Mouse (Mus musculus) midbrain, embryonic 15.5 days (tissue): ENCODE measurements around the gene Bbc3. TPM values are rescaled to one million over a fixed set of nuclear protein-coding genes. Genes with fewer than 3 reads are reported as not detected.

Experiments used
- ATAC-seq: fragments of 200-750 bp; cut with Nextera tagmentation; replicated peaks from 2 replicates; pipeline ENCODE4 v1.8.0; 2017; ENCODE audit warnings: moderate TSS enrichment
- H3K27ac ChIP-seq: fragments of 300-500 bp; sonication (generic); 2 replicates; pipeline ENCODE4 v1.5.1; 2015; ENCODE audit warnings: mild to moderate bottlenecking, inconsistent platforms
- H3K27me3 ChIP-seq: fragments of 300-500 bp; sonication (generic); replicated peaks from 2 replicates; pipeline ENCODE4 v1.6.1; 2015; ENCODE audit warnings: inconsistent platforms
- H3K36me3 ChIP-seq: fragments of 300-500 bp; sonication (generic); replicated peaks from 2 replicates; pipeline ENCODE4 v1.6.1; 2015; ENCODE audit warnings: inconsistent platforms
- H3K4me1 ChIP-seq: fragments of 300-500 bp; sonication (generic); 2 replicates; pipeline ENCODE4 v1.6.1; 2015; ENCODE audit warnings: inconsistent platforms
- H3K4me2 ChIP-seq: fragments of 300-500 bp; sonication (generic); 2 replicates; pipeline ENCODE4 v1.6.1; 2015; ENCODE audit warnings: inconsistent platforms, mild to moderate bottlenecking, moderate library complexity
- H3K4me3 ChIP-seq: fragments of 300-500 bp; sonication (generic); 2 replicates; pipeline ENCODE4 v1.5.1; 2015; ENCODE audit warnings: mild to moderate bottlenecking, inconsistent platforms
- H3K9ac ChIP-seq: fragments of 300-500 bp; sonication (generic); 2 replicates; pipeline ENCODE4 v1.6.1; 2015; ENCODE audit warnings: mild to moderate bottlenecking, inconsistent platforms
- H3K9me3 ChIP-seq: fragments of 300-500 bp; sonication (generic); 2 replicates; pipeline ENCODE4 v1.6.1; 2016; ENCODE audit warnings: inconsistent platforms
- WGBS: fragments of 180-500 bp; shearing (Covaris S2); methylation state at CpG from one replicate; pipeline ENCODE4 v1.1.7; 2015; ENCODE audit warnings: mixed read lengths; 5-methylcytosine and 5-hydroxymethylcytosine counted together
- polyA plus RNA-seq: library from polyadenylated mRNA; unstranded; fragments of >200 nt; fragmentation: Nextera tagmentation; extraction: Ambion mirVana; gene quantifications from 2 replicates; pipeline ENCODE4 v1.2.1, GENCODE M21; 2015

Gene Bbc3
- polyA plus RNA-seq, 1 experiment from 2014 or later = 35.0 TPM

- ATAC-seq = no peak
- Histone ChIP-seq H3K27ac (no peak overlapping the region), H3K9me3 (no peaks in the 10 kb centered on the region), H3K4me1 (peaks cover 31% of the 10 kb centered on the region), H3K4me3 (no peak overlapping the region), H3K4me2 (no peak overlapping the region), H3K36me3 (peaks cover 16% of the 10 kb centered on the region; the same call in 1 of the 2 replicates), H3K9ac (no peak overlapping the region), H3K27me3 (no peaks in the 10 kb centered on the region)
- WGBS = 92% methylated on average over 10 of the region's 10 CpGs
These were observed 33.0 kb upstream of the Bbc3 start for GRCm38 (mm10) chr7:16274922-16275890.

GRCm38 (mm10) chr7:16280721-16281120, 27.5 kb upstream of the Bbc3 start:
- Histone ChIP-seq H3K27ac (no peak overlapping the region), H3K36me3 (peaks cover 33% of the 10 kb centered on the region; the same call in 1 of the 2 replicates), H3K4me2 (no peak overlapping the region), H3K9ac (no peak overlapping the region), H3K9me3 (no peaks in the 10 kb centered on the region), H3K4me1 (peaks cover 8% of the 10 kb centered on the region), H3K4me3 (no peak overlapping the region), H3K27me3 (no peaks in the 10 kb centered on the region)
- no peak for ATAC-seq
- WGBS = 86% methylated on average over 11 of the region's 11 CpGs

DNA sequence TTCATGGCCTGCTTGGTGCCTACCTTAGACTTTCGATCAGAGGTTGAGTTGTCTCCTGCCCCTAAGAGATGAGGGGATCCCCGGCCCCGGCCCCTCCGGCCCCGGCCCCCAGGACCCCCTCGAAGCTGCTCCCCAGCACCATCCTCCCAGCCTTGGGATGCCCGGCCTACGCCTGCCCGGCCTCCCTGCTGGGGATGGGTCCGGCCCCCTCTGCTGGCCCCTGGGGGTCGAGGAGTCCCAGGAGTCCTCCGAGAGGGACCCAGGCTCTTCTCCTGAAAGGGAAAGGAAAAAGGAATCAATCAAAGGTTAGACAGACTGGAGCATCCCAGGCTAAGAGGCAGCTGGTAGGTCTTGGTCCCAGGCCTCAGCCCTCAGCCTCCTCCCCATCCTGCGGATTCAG, 25.9 kb upstream of the Bbc3 start:
- H3K36me3 ChIP-seq = peaks cover 33% of the 10 kb centered on the region; the same call in 1 of the 2 replicates
- H3K4me2 ChIP-seq = no peak overlapping the region
- H3K27me3 ChIP-seq = no peaks in the 10 kb centered on the region
- H3K27ac ChIP-seq = no peak overlapping the region
- no peaks in the 10 kb centered on the region for H3K9me3 ChIP-seq
- H3K4me3 ChIP-seq = no peak overlapping the region
- H3K4me1 ChIP-seq = peaks cover 11% of the 10 kb centered on the region
- H3K9ac ChIP-seq = no peak overlapping the region
- no peak for ATAC-seq
- 89% methylated on average over 13 of the region's 13 CpGs for WGBS

DNA sequence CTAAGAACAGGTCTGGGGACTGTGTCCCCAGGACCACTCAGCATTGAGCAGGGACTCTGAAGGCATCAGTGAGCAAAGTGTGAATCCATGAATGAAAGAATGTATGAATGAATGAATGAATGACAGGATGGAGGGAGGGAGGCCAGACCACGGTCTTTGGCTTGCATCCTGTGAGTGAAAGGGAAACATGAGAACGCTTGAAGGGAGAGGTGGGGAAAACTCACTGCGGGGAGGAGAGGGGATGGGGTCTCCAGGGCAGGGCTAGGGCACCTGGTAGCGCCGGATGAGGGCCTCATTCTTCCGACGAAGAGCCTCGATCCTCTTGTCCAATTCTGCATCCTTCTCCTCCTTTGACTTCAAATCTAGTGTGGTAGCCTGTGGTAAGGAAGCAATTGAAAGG, 24.2 kb upstream of the Bbc3 start:
- Histone ChIP-seq H3K36me3 (peaks cover 24% of the 10 kb centered on the region; the same call in 1 of the 2 replicates), H3K27ac (no peak overlapping the region), H3K9me3 (no peaks in the 10 kb centered on the region), H3K4me3 (no peak overlapping the region), H3K9ac (no peak overlapping the region), H3K4me1 (peaks cover 11% of the 10 kb centered on the region), H3K4me2 (no peak overlapping the region), H3K27me3 (no peaks in the 10 kb centered on the region)
- no peak for ATAC-seq
- WGBS = 88% methylated on average over 8 of the region's 8 CpGs

GRCm38 (mm10) chr7:16284904-16285303, 23.3 kb upstream of the Bbc3 start:
- H3K27me3 ChIP-seq = no peaks in the 10 kb centered on the region
- peaks cover 23% of the 10 kb centered on the region; the same call in 1 of the 2 replicates for H3K36me3 ChIP-seq
- no peak overlapping the region for H3K9ac ChIP-seq
- no peak for ATAC-seq
- no peaks in the 10 kb centered on the region for H3K9me3 ChIP-seq
- H3K4me1 ChIP-seq = peaks cover 11% of the 10 kb centered on the region
- peak overlapping the region; percentile 57; the same call in 1 of the 2 replicates for H3K4me2 ChIP-seq
- no peak overlapping the region for H3K4me3 ChIP-seq
- WGBS = 73% methylated on average over 9 of the region's 9 CpGs
- H3K27ac ChIP-seq = no peak overlapping the region

GRCm38 (mm10) chr7:16285450-16286025, 22.7 kb upstream of the Bbc3 start:
- Histone ChIP-seq H3K36me3 (peaks cover 21% of the 10 kb centered on the region; the same call in 1 of the 2 replicates), H3K9me3 (no peaks in the 10 kb centered on the region), H3K4me3 (peak overlapping the region; percentile 63), H3K27me3 (no peaks in the 10 kb centered on the region), H3K4me2 (peak overlapping the region; percentile 57), H3K27ac (peak overlapping the region; percentile 93; the same call in 1 of the 2 replicates), H3K9ac (no peak overlapping the region), H3K4me1 (peaks cover 11% of the 10 kb centered on the region)
- peak; percentile 44 for ATAC-seq
- WGBS = 4% methylated on average over 14 of the region's 14 CpGs

DNA sequence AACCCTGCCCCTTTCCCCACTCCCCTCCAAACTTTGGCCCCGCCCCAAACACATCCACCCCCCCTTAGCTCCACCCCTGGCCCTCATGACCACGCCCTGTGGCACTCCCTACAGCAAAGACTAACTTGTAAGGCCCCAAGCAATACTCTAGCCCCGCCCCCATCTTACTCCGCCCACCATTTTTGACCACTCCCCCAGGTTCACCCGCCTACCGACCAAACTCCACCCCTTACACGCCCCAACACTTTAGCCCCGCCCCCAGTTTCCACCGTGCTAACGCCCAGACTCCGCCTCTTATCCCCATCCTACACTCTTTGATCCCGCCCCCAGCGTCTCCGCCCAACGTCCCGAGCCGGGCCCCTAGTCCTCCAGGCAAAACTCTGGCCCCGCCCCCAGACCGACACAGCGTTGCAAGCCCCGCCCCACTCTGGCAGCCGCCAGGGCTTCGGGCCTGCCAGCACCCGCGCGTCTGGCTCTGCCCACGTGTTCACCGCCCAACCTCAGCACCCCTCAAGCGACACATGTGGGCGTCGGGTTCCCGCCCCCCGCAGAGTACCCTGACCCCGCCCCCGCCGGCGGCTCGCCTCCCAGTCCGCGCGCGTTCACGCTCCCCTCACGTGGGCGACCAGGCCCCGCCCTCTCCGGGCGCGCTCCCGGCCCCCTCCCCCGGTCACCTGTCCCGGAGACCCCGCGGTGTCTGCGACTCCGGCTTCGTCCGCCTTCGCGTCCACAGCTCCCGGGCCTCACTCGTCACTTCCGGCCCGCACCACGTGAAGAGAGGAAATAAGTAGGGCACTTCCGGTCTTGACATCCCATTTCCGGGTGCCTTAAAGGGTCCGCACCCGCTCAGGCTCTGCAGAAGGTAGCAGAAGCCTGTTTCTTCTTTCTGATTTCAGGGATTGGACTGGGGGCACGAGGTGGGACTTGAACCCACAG, 21.9 kb upstream of the Bbc3 start, which contains the start of gene Ccdc9:
TSS of gene Ccdc9 (minus strand) at position 770 of the 936 bp plus-strand sequence.
- Histone ChIP-seq H3K36me3 (peaks cover 13% of the 10 kb centered on the region; the same call in 1 of the 2 replicates), H3K27ac (peak within 1 kb of the TSS; percentile 93), H3K4me1 (peaks cover 11% of the 10 kb centered on the region), H3K4me2 (peak within 1 kb of the TSS; percentile 57), H3K9me3 (no peaks in the 10 kb centered on the region), H3K27me3 (no peaks in the 10 kb centered on the region), H3K4me3 (peak within 1 kb of the TSS; percentile 63), H3K9ac (peak within 1 kb of the TSS; percentile 59)
- WGBS = under 1% methylated on average over 69 of the region's 70 CpGs
- ATAC-seq = peak; percentile 97

GRCm38 (mm10) chr7:16287016-16287415, 21.2 kb upstream of the Bbc3 start:
- peak overlapping the region; percentile 59 for H3K9ac ChIP-seq
- H3K4me3 ChIP-seq = peak overlapping the region; percentile 63
- H3K27ac ChIP-seq = peak overlapping the region; percentile 93
- ATAC-seq = no peak
- peak overlapping the region; percentile 57 for H3K4me2 ChIP-seq
- no peaks in the 10 kb centered on the region for H3K27me3 ChIP-seq
- 91% methylated on average over 2 of the region's 2 CpGs for WGBS
- H3K9me3 ChIP-seq = no peaks in the 10 kb centered on the region
- H3K36me3 ChIP-seq = peaks cover 7% of the 10 kb centered on the region; the same call in 1 of the 2 replicates
- H3K4me1 ChIP-seq = peaks cover 11% of the 10 kb centered on the region

DNA sequence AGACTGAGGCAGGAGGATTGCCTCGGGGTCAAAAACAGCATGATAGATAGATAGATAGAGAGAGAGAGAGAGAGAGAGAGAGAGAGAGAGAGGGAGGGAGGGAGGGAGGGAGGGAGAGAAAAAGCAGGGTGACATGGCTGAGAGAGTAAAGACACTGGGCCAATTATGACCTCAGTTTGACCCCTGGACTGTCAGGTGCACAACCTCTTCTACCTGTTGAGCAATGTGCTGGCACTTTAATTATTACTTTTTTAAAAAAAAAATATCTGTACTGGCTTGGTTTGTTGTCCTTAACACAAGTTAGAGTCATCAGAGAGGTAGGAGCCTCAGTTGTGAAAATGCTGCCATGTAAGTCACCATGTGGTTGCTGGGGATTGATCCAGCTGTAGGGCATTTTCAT, 20.4 kb upstream of the Bbc3 start:
- Histone ChIP-seq H3K4me1 (peaks cover 11% of the 10 kb centered on the region), H3K4me3 (no peak overlapping the region), H3K27ac (no peak overlapping the region), H3K4me2 (no peak overlapping the region), H3K36me3 (0 out of 2 replicates have a peak, but pooled peaks cover 3% of the 10 kb centered on the region), H3K27me3 (no peaks in the 10 kb centered on the region), H3K9me3 (no peaks in the 10 kb centered on the region), H3K9ac (no peak overlapping the region)
- no peak for ATAC-seq
- WGBS = 81% methylated on average over 1 of the region's 1 CpGs

DNA sequence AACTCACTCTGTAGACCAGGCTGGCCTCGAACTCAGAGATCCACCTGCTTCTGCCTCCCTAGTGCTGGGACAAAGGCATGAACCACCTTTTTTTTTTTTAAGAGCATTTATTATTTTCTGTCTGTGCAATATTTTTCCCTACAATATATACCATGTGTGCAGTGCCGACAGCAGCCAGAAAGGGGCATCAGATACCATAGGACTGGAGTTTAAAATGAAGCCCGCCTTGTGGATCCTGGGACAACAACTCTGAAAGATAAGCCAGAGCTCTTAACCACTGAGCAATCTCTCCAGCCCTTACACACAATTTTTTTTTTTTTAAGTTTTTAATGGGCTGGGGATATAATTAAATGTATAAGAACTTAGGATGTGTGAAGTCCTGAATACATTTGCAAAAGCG, 13.8 kb upstream of the Bbc3 start:
- WGBS = 28% methylated on average over 4 of the region's 4 CpGs
- ATAC-seq = no peak
- Histone ChIP-seq H3K27ac (no peak overlapping the region), H3K9ac (no peak overlapping the region), H3K36me3 (no peaks in the 10 kb centered on the region), H3K4me1 (peaks cover 36% of the 10 kb centered on the region), H3K27me3 (no peaks in the 10 kb centered on the region), H3K4me3 (no peak overlapping the region; the same call in 1 of the 2 replicates), H3K4me2 (peak overlapping the region; percentile 97; the same call in 1 of the 2 replicates), H3K9me3 (no peaks in the 10 kb centered on the region)

GRCm38 (mm10) chr7:16294837-16295236, 13.4 kb upstream of the Bbc3 start:
- H3K4me3 ChIP-seq = peak overlapping the region; percentile 48
- H3K36me3 ChIP-seq = no peaks in the 10 kb centered on the region
- peak overlapping the region; percentile 67 for H3K27ac ChIP-seq
- peak overlapping the region; percentile 97 for H3K4me2 ChIP-seq
- peaks cover 37% of the 10 kb centered on the region for H3K4me1 ChIP-seq
- ATAC-seq = peak; percentile 65
- under 1% methylated on average over 23 of the region's 23 CpGs for WGBS
- H3K9ac ChIP-seq = peak overlapping the region; percentile 31
- no peaks in the 10 kb centered on the region for H3K9me3 ChIP-seq
- H3K27me3 ChIP-seq = no peaks in the 10 kb centered on the region
